Mouse (Mus musculus): ENCODE data around the gene Arhgap6. TPM values are rescaled to one million over a fixed set of nuclear protein-coding genes. Genes with fewer than 3 reads are reported as not detected.
A peak's percentile ranks its signal among the peaks of the same experiment; 100 is the strongest.

Arhgap6 gene
- polyA plus RNA-seq, 1 experiment from 2014 or later = 1.1 TPM

GRCm38 (mm10) chrX:168904086-168904485 lies 109.2 kb downstream of the Arhgap6 start:
- H3K36me3 ChIP-seq = no peaks in the 10 kb centered on the region
- H3K27ac ChIP-seq (replicated peaks) = no peak overlapping the region
- ATAC-seq (ENCODE audit: low FRiP score, low read depth) = no peak
- no peaks in the 10 kb centered on the region for H3K9me3 ChIP-seq
- H3K27me3 ChIP-seq = peaks cover 16% of the 10 kb centered on the region; the same call in 1 of the 2 replicates
- no peaks in the 10 kb centered on the region for H3K4me1 ChIP-seq
- H3K9ac ChIP-seq (replicated peaks) = no peak overlapping the region
- H3K4me2 ChIP-seq (replicated peaks) = no peak overlapping the region
- 80% methylated on average over 3 of the region's 3 CpGs for WGBS
- no peak overlapping the region for H3K4me3 ChIP-seq

GRCm38 (mm10) chrX:168907586-168907985 lies 112.7 kb downstream of the Arhgap6 start:
- H3K4me1 ChIP-seq = no peaks in the 10 kb centered on the region
- no peak overlapping the region for H3K4me2 ChIP-seq (replicated peaks)
- no peak overlapping the region for H3K4me3 ChIP-seq
- ATAC-seq (ENCODE audit: low FRiP score, low read depth) = no peak
- H3K9me3 ChIP-seq = no peaks in the 10 kb centered on the region
- H3K27ac ChIP-seq (replicated peaks) = no peak overlapping the region
- no peak overlapping the region for H3K9ac ChIP-seq (replicated peaks)
- 39% methylated on average over 2 of the region's 2 CpGs for WGBS
- H3K36me3 ChIP-seq = no peaks in the 10 kb centered on the region
- peaks cover 11% of the 10 kb centered on the region; the same call in 1 of the 2 replicates for H3K27me3 ChIP-seq

- Histone ChIP-seq H3K4me2 (replicated peaks) (no peak overlapping the region), H3K4me1 (no peaks in the 10 kb centered on the region), H3K4me3 (no peak overlapping the region), H3K27me3 (peaks cover 6% of the 10 kb centered on the region; the same call in 1 of the 2 replicates), H3K9ac (replicated peaks) (no peak overlapping the region), H3K27ac (replicated peaks) (no peak overlapping the region), H3K36me3 (no peaks in the 10 kb centered on the region), H3K9me3 (no peaks in the 10 kb centered on the region)
- no peak for ATAC-seq (ENCODE audit: low FRiP score, low read depth)
Measured at GRCm38 (mm10) chrX:168913519-168913918, 118.6 kb downstream of the Arhgap6 start.

- no peaks in the 10 kb centered on the region for H3K36me3 ChIP-seq
- H3K27ac ChIP-seq (replicated peaks) = no peak overlapping the region
- H3K9ac ChIP-seq (replicated peaks) = no peak overlapping the region
- no peak for ATAC-seq (ENCODE audit: low FRiP score, low read depth)
- H3K4me3 ChIP-seq = no peak overlapping the region
- WGBS = 80% methylated on average over 2 of the region's 2 CpGs
- H3K27me3 ChIP-seq = peaks cover 20% of the 10 kb centered on the region; the same call in 1 of the 2 replicates
- no peak overlapping the region for H3K4me2 ChIP-seq (replicated peaks)
- no peaks in the 10 kb centered on the region for H3K9me3 ChIP-seq
- no peaks in the 10 kb centered on the region for H3K4me1 ChIP-seq
Measured at GRCm38 (mm10) chrX:168920942-168921341, 126.0 kb downstream of the Arhgap6 start.

GRCm38 (mm10) chrX:168932420-168932819 lies 137.5 kb downstream of the Arhgap6 start:
- Histone ChIP-seq H3K27ac (replicated peaks) (no peak overlapping the region), H3K4me2 (replicated peaks) (no peak overlapping the region), H3K9me3 (no peaks in the 10 kb centered on the region), H3K4me1 (no peaks in the 10 kb centered on the region), H3K36me3 (no peaks in the 10 kb centered on the region), H3K9ac (replicated peaks) (no peak overlapping the region), H3K4me3 (no peak overlapping the region), H3K27me3 (peaks cover 11% of the 10 kb centered on the region; the same call in 1 of the 2 replicates)
- WGBS = 67% methylated on average over 1 of the region's 1 CpGs
- ATAC-seq (ENCODE audit: low FRiP score, low read depth) = no peak

- Histone ChIP-seq H3K4me2 (replicated peaks) (no peak overlapping the region), H3K27ac (replicated peaks) (no peak overlapping the region), H3K4me1 (no peaks in the 10 kb centered on the region), H3K4me3 (no peak overlapping the region), H3K9ac (replicated peaks) (no peak overlapping the region), H3K9me3 (no peaks in the 10 kb centered on the region), H3K27me3 (peaks cover 14% of the 10 kb centered on the region; the same call in 1 of the 2 replicates), H3K36me3 (no peaks in the 10 kb centered on the region)
- WGBS = 17% methylated on average over 3 of the region's 3 CpGs
- ATAC-seq (ENCODE audit: low FRiP score, low read depth) = no peak
Measured at GRCm38 (mm10) chrX:168935447-168935846, 140.5 kb downstream of the Arhgap6 start.

GRCm38 (mm10) chrX:168937941-168938340 lies 143.0 kb downstream of the Arhgap6 start:
- no peak for ATAC-seq (ENCODE audit: low FRiP score, low read depth)
- WGBS = 55% methylated on average over 4 of the region's 4 CpGs

GRCm38 (mm10) chrX:168941684-168942083 lies 146.8 kb downstream of the Arhgap6 start:
- H3K9me3 ChIP-seq = no peaks in the 10 kb centered on the region
- no peak overlapping the region for H3K27ac ChIP-seq (replicated peaks)
- no peak overlapping the region for H3K4me2 ChIP-seq (replicated peaks)
- WGBS = 88% methylated on average over 5 of the region's 5 CpGs
- no peak for ATAC-seq (ENCODE audit: low FRiP score, low read depth)
- H3K27me3 ChIP-seq = peaks cover 6% of the 10 kb centered on the region; the same call in 1 of the 2 replicates
- H3K36me3 ChIP-seq = no peaks in the 10 kb centered on the region
- H3K4me1 ChIP-seq = no peaks in the 10 kb centered on the region
- H3K9ac ChIP-seq (replicated peaks) = no peak overlapping the region
- no peak overlapping the region for H3K4me3 ChIP-seq

More at GRCm38 (mm10) chrX:168937941-168938340, 143.0 kb downstream of the Arhgap6 start:
- Histone ChIP-seq H3K4me3 (no peak overlapping the region), H3K27me3 (peaks cover 10% of the 10 kb centered on the region; the same call in 1 of the 2 replicates), H3K36me3 (no peaks in the 10 kb centered on the region), H3K9me3 (no peaks in the 10 kb centered on the region), H3K27ac (replicated peaks) (no peak overlapping the region), H3K4me2 (replicated peaks) (no peak overlapping the region), H3K4me1 (no peaks in the 10 kb centered on the region), H3K9ac (replicated peaks) (no peak overlapping the region)

GRCm38 (mm10) chrX:168943217-168943616 lies 148.3 kb downstream of the Arhgap6 start:
- Histone ChIP-seq H3K36me3 (no peaks in the 10 kb centered on the region), H3K4me1 (no peaks in the 10 kb centered on the region), H3K4me3 (no peak overlapping the region), H3K27ac (replicated peaks) (no peak overlapping the region), H3K9me3 (no peaks in the 10 kb centered on the region), H3K9ac (replicated peaks) (no peak overlapping the region), H3K27me3 (no peaks in the 10 kb centered on the region; the same call in 1 of the 2 replicates), H3K4me2 (replicated peaks) (no peak overlapping the region)
- no peak for ATAC-seq (ENCODE audit: low FRiP score, low read depth)
- 78% methylated on average over 4 of the region's 4 CpGs for WGBS

- no peak for ATAC-seq (ENCODE audit: low FRiP score, low read depth)
- no peak overlapping the region for H3K9ac ChIP-seq (replicated peaks)
- H3K27ac ChIP-seq (replicated peaks) = no peak overlapping the region
- H3K4me2 ChIP-seq (replicated peaks) = no peak overlapping the region
- no peaks in the 10 kb centered on the region for H3K36me3 ChIP-seq
- no peak overlapping the region for H3K4me3 ChIP-seq
- H3K9me3 ChIP-seq = no peaks in the 10 kb centered on the region
- H3K27me3 ChIP-seq = peaks cover 12% of the 10 kb centered on the region; the same call in 1 of the 2 replicates
- no peaks in the 10 kb centered on the region for H3K4me1 ChIP-seq
- WGBS = 85% methylated on average over 1 of the region's 1 CpGs
Measured at GRCm38 (mm10) chrX:168975444-168975843, 180.5 kb downstream of the Arhgap6 start.

- Histone ChIP-seq H3K9me3 (no peaks in the 10 kb centered on the region), H3K27ac (replicated peaks) (no peak overlapping the region), H3K36me3 (no peaks in the 10 kb centered on the region), H3K4me3 (no peak overlapping the region), H3K4me2 (replicated peaks) (no peak overlapping the region), H3K9ac (replicated peaks) (no peak overlapping the region), H3K4me1 (no peaks in the 10 kb centered on the region), H3K27me3 (peaks cover 15% of the 10 kb centered on the region; the same call in 1 of the 2 replicates)
- WGBS = 65% methylated on average over 3 of the region's 3 CpGs
- ATAC-seq (ENCODE audit: low FRiP score, low read depth) = 0 out of 2 replicates have a peak, but pooled peaks have one; percentile 19
Measured at GRCm38 (mm10) chrX:168977776-168978175, 182.9 kb downstream of the Arhgap6 start.

- no peak overlapping the region for H3K27ac ChIP-seq (replicated peaks)
- no peak for ATAC-seq (ENCODE audit: low FRiP score, low read depth)
- WGBS = 67% methylated on average over 2 of the region's 2 CpGs
Measured at GRCm38 (mm10) chrX:168980370-168980769, 185.5 kb downstream of the Arhgap6 start.

GRCm38 (mm10) chrX:169007066-169007465 lies 212.2 kb downstream of the Arhgap6 start:
- 69% methylated on average over 1 of the region's 1 CpGs for WGBS
- H3K4me2 ChIP-seq (replicated peaks) = no peak overlapping the region
- no peak overlapping the region for H3K9ac ChIP-seq (replicated peaks)
- H3K27ac ChIP-seq (replicated peaks) = no peak overlapping the region
- ATAC-seq (ENCODE audit: low FRiP score, low read depth) = no peak
- H3K4me3 ChIP-seq = no peak overlapping the region
- peaks cover 10% of the 10 kb centered on the region for H3K27me3 ChIP-seq
- H3K4me1 ChIP-seq = no peaks in the 10 kb centered on the region
- no peaks in the 10 kb centered on the region for H3K36me3 ChIP-seq
- H3K9me3 ChIP-seq = no peaks in the 10 kb centered on the region

More at GRCm38 (mm10) chrX:168980370-168980769, 185.5 kb downstream of the Arhgap6 start:
- no peak overlapping the region for H3K9ac ChIP-seq (replicated peaks)
- no peaks in the 10 kb centered on the region for H3K4me1 ChIP-seq
- H3K4me2 ChIP-seq (replicated peaks) = no peak overlapping the region
- H3K36me3 ChIP-seq = no peaks in the 10 kb centered on the region
- no peak overlapping the region for H3K4me3 ChIP-seq
- no peaks in the 10 kb centered on the region for H3K9me3 ChIP-seq
- peaks cover 21% of the 10 kb centered on the region; the same call in 1 of the 2 replicates for H3K27me3 ChIP-seq
